Mouse (Mus musculus) T-cell, adult 66 days (primary cell): Measurements from ENCODE around the gene Gbp10. TPM values are rescaled to one million over a fixed set of nuclear protein-coding genes. Genes with fewer than 3 reads are reported as not detected.

ENCODE experiments used
- total RNA-seq, 2 experiments: library from RNA; stranded (reverse); gene quantifications; 3 replicates in 1 of 2; 4 replicates in 1 of 2; pipeline ENCODE4 v1.2.4; 2023

Gbp10 gene
- 10 to 100 TPM in 1 of 2 experiments, 1 to 10 TPM in 1; 8.5 to 18.4 TPM for total RNA-seq

DNA sequence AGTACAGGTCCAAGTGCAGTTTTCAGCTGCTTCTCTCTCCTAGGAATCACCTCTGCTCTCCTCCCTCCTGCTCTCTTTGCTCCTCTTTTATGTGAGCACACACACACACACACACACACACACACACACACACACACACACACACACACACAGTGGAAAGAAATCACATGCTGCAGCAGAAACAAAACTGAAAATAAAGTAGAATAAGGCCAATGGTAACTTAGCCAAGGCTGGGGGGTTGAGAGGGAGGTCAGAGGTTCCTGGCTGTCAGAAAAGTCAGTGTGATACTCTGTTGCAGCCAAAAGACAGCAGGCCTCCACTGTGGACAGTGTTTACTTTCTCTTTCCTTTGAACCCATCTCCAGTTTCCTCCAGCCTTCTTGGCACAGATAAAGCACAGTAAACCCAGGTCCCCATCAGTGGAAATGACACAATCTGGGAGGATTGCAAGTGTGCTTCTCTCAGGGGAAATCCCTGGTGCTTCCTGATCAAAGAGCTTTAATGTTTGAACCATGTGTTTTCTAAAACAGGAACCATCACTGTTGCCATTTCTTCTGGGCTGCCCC lies at the start of gene Gbp10:
Gbp10 (minus strand) TSS at position 51 of the 565 bp plus-strand sequence.

Other genes starting within 250 kb of the Gbp10 start
- gene Gbp9, start 100.0 kb downstream of the Gbp10 start, total RNA-seq: 100 to 1,000 TPM in 1 of 2 experiments, 10 to 100 TPM in 1; 88.6 to 103 TPM
- 10 to 100 TPM; 37.0 to 38.3 TPM for gene Gbp8, start 100.0 kb downstream of the Gbp10 start, total RNA-seq
- 100 to 1,000 TPM; 156 to 169 TPM for gene Gbp4, start 99.9 kb downstream of the Gbp10 start, total RNA-seq
- gene Gm43302, start 54.2 kb upstream of the Gbp10 start, total RNA-seq: not detected
- gene Gbp6, start 54.2 kb upstream of the Gbp10 start, total RNA-seq: 10 to 100 TPM; 57.5 to 76.8 TPM
- gene Lrrc8b, start 176.2 kb upstream of the Gbp10 start, total RNA-seq: 10 to 100 TPM; 10.6 to 10.8 TPM